Mouse (Mus musculus) olfactory bulb, adult 2 months (tissue): ENCODE data around the gene Cchcr1.

Experiments
- CTCF ChIP-seq: fragments of 200-500 bp; IDR thresholded peaks from 2 replicates; pipeline ENCODE4 v1.5.1; 2012; ENCODE audit warnings: low read depth, mild to moderate bottlenecking, low read length, moderate library complexity; ENCODE audit not compliant: insufficient read depth
- POLR2A ChIP-seq: fragments of 200-500 bp; IDR thresholded peaks from 2 replicates; pipeline ENCODE4 v1.6.1; 2012; ENCODE audit warnings: mild to moderate bottlenecking, low read depth, low read length, moderate library complexity; ENCODE audit not compliant: insufficient read depth

GRCm38 (mm10) chr17:35537421-35537820 lies 20.5 kb downstream of the Cchcr1 start:
- TF ChIP-seq POLR2A (no peak), CTCF (no peak)
